Mouse (Mus musculus): ENCODE measurements around the gene Lhb. TPM values are rescaled to one million over a fixed set of nuclear protein-coding genes. Genes with fewer than 3 reads are reported as not detected.

Gene Lhb
- polyA plus RNA-seq, 1 experiment: not detected

GRCm38 (mm10) chr7:45409497-45410163 is 11.0 kb upstream of the Lhb start:
- Histone ChIP-seq H3K27ac (ENCODE audit: control insufficient read depth, insufficient read depth, low read depth, low read length, poor library complexity) (no peak overlapping the region), H3K4me3 (replicated peaks; ENCODE audit: control insufficient read depth, low read depth, low read length) (no peak overlapping the region), H3K4me1 (ENCODE audit: control insufficient read depth, insufficient read depth, low read length) (no peaks in the 10 kb centered on the region)
- TF ChIP-seq POLR2A (IDR thresholded peaks at IDR 0.05; ENCODE audit: borderline replicate concordance, control insufficient read depth, low read depth, low read length): no peak
- WGBS: 71% methylated on average over 8 of the region's 8 CpGs

GRCm38 (mm10) chr7:45412421-45412820 is 8.2 kb upstream of the Lhb start:
- H3K27ac ChIP-seq (ENCODE audit: control insufficient read depth, insufficient read depth, low read depth, low read length, poor library complexity): no peak overlapping the region
- no peaks in the 10 kb centered on the region for H3K4me1 ChIP-seq (ENCODE audit: control insufficient read depth, insufficient read depth, low read length)
- WGBS: 58% methylated on average over 2 of the region's 2 CpGs

GRCm38 (mm10) chr7:45413113-45413863 is 7.3 kb upstream of the Lhb start, which contains the start of gene Ntf5:
Gene Ntf5, plus strand, starts transcription at chr7:45413695.
- TF ChIP-seq CTCF (IDR thresholded peaks at IDR 0.05; ENCODE audit: control insufficient read depth, insufficient read depth, low read length): no peak
- TF ChIP-seq POLR2A (IDR thresholded peaks at IDR 0.05; ENCODE audit: borderline replicate concordance, control insufficient read depth, low read depth, low read length): no peak
- no peaks in the 10 kb centered on the region for H3K4me1 ChIP-seq (ENCODE audit: control insufficient read depth, insufficient read depth, low read length)
- no peak within 1 kb of the TSS for H3K27ac ChIP-seq (ENCODE audit: control insufficient read depth, insufficient read depth, low read depth, low read length, poor library complexity)
- H3K4me3 ChIP-seq (replicated peaks; ENCODE audit: control insufficient read depth, low read depth, low read length): no peak within 1 kb of the TSS
- WGBS: 8% methylated on average over 40 of the region's 45 CpGs

More at GRCm38 (mm10) chr7:45412421-45412820, 8.2 kb upstream of the Lhb start:
- H3K4me3 ChIP-seq (replicated peaks; ENCODE audit: control insufficient read depth, low read depth, low read length): no peak overlapping the region
- TF ChIP-seq POLR2A (IDR thresholded peaks at IDR 0.05; ENCODE audit: borderline replicate concordance, control insufficient read depth, low read depth, low read length) (no peak), CTCF (IDR thresholded peaks at IDR 0.05; ENCODE audit: control insufficient read depth, insufficient read depth, low read length) (no peak)

- H3K4me3 ChIP-seq (replicated peaks; ENCODE audit: control insufficient read depth, low read depth, low read length): no peak overlapping the region
- TF ChIP-seq CTCF (IDR thresholded peaks at IDR 0.05; ENCODE audit: control insufficient read depth, insufficient read depth, low read length): no peak
- TF ChIP-seq POLR2A (IDR thresholded peaks at IDR 0.05; ENCODE audit: borderline replicate concordance, control insufficient read depth, low read depth, low read length): no peak
- WGBS: 4% methylated on average over 27 of the region's 27 CpGs
- no peaks in the 10 kb centered on the region for H3K4me1 ChIP-seq (ENCODE audit: control insufficient read depth, insufficient read depth, low read length)
- no peak overlapping the region for H3K27ac ChIP-seq (ENCODE audit: control insufficient read depth, insufficient read depth, low read depth, low read length, poor library complexity)
Measured at GRCm38 (mm10) chr7:45413864-45414739, 6.5 kb upstream of the Lhb start.

- WGBS: 16% methylated on average over 12 of the region's 12 CpGs
- TF ChIP-seq CTCF (IDR thresholded peaks at IDR 0.05; ENCODE audit: control insufficient read depth, insufficient read depth, low read length) (no peak), POLR2A (IDR thresholded peaks at IDR 0.05; ENCODE audit: borderline replicate concordance, control insufficient read depth, low read depth, low read length) (no peak)
- H3K4me3 ChIP-seq (replicated peaks; ENCODE audit: control insufficient read depth, low read depth, low read length): no peak overlapping the region
- H3K4me1 ChIP-seq (ENCODE audit: control insufficient read depth, insufficient read depth, low read length): no peaks in the 10 kb centered on the region
- no peak overlapping the region for H3K27ac ChIP-seq (ENCODE audit: control insufficient read depth, insufficient read depth, low read depth, low read length, poor library complexity)
Measured at GRCm38 (mm10) chr7:45414740-45415224, 5.8 kb upstream of the Lhb start.

GRCm38 (mm10) chr7:45415636-45416035 is 5.0 kb upstream of the Lhb start:
- Histone ChIP-seq H3K27ac (ENCODE audit: control insufficient read depth, insufficient read depth, low read depth, low read length, poor library complexity) (no peak overlapping the region; the same call in 1 of the 2 replicates), H3K4me3 (replicated peaks; ENCODE audit: control insufficient read depth, low read depth, low read length) (no peak overlapping the region), H3K4me1 (ENCODE audit: control insufficient read depth, insufficient read depth, low read length) (no peaks in the 10 kb centered on the region)
- 6% methylated on average over 37 of the region's 37 CpGs for WGBS
- TF ChIP-seq CTCF (IDR thresholded peaks at IDR 0.05; ENCODE audit: control insufficient read depth, insufficient read depth, low read length) (no peak), POLR2A (IDR thresholded peaks at IDR 0.05; ENCODE audit: borderline replicate concordance, control insufficient read depth, low read depth, low read length) (no peak)

- 14% methylated on average over 13 of the region's 13 CpGs for WGBS
- Histone ChIP-seq H3K4me1 (ENCODE audit: control insufficient read depth, insufficient read depth, low read length) (no peaks in the 10 kb centered on the region), H3K27ac (ENCODE audit: control insufficient read depth, insufficient read depth, low read depth, low read length, poor library complexity) (no peak overlapping the region), H3K4me3 (replicated peaks; ENCODE audit: control insufficient read depth, low read depth, low read length) (no peak overlapping the region)
- no peak for TF ChIP-seq CTCF (IDR thresholded peaks at IDR 0.05; ENCODE audit: control insufficient read depth, insufficient read depth, low read length)
- no peak for TF ChIP-seq POLR2A (IDR thresholded peaks at IDR 0.05; ENCODE audit: borderline replicate concordance, control insufficient read depth, low read depth, low read length)
Measured at GRCm38 (mm10) chr7:45417962-45418492, 2.6 kb upstream of the Lhb start.

Data from bone marrow, adult 2 months (tissue).